In genomic region chr4:41151186-41151585, GRCm38 (mm10) we compare ENCODE assay signal across 20 mouse cellular contexts. TPM values are rescaled to one million over a fixed set of nuclear protein-coding genes. Genes with fewer than 3 reads are reported as not detected.
DNase-seq lines count a peak whose midpoint lies in the region; ATAC-seq and TF ChIP-seq lines count a peak whose summit lies in the region.
"Had no signal": no experiment of that assay in that cellular context is flagged by ENCODE, and none has a peak within 500 bp of the region (broad histone marks: within the 10 kb centered on the region; RNA-seq: fewer than 3 reads in every experiment).

No protein-coding gene starts in this region.

- in situ Hi-C loops in ES-E14 (cut with MboI; ENCODE audit: low sequenced_read_pairs in 2 of 2, unreplicated experiment in 2 of 2): no loop called here

- TF ChIP-seq EP300 in ES-Bruce4 (IDR thresholded peaks at IDR 0.05; ENCODE audit: insufficient read depth, low read depth, low read length): no peak

- WGBS in midbrain, embryonic 11.5 days: 92% methylated on average over 7 of the region's 7 CpGs

- H3K9ac ChIP-seq in ES-Bruce4 (ENCODE audit: low read depth, poor library complexity, severe bottlenecking): 0 out of 2 replicates have a peak overlapping the region, but pooled peaks have one; percentile 2
- peak overlapping the region; percentile 33; the same call in 1 of the 2 replicates for H3K9ac ChIP-seq in ES-E14 (ENCODE audit: insufficient read depth, low read depth, low read length, poor library complexity, severe bottlenecking)
- no peak overlapping the region for H3K9ac ChIP-seq in midbrain, embryonic 11.5 days (ENCODE audit: low read length)
- H3K9ac ChIP-seq: embryonic facial prominence, embryonic 12.5 days; forebrain, embryonic 13.5 days; forebrain, embryonic 15.5 days had no signal

- no peak for ATAC-seq in midbrain, embryonic 11.5 days (ENCODE audit: low FRiP score)
- ATAC-seq: forebrain, embryonic 13.5 days; forebrain, embryonic 15.5 days had no signal

- DNase-seq in ES-E14 (ENCODE audit: low read depth, low spot score): no peak
- peak; percentile 63 for DNase-seq in ZHBTc4 (ENCODE audit: low read depth, low spot score)
- no peak for DNase-seq in cerebellum, postnatal 4 days (ENCODE audit: low spot score in 2 of 2)
- DNase-seq in urinary bladder, adult 18-20 months (ENCODE audit: low spot score in 2 of 2): no peak
- DNase-seq in midbrain, embryonic 11.5 days (ENCODE audit: low spot score, missing footprints): no peak
- DNase-seq: adrenal gland, adult 2 months; adrenal gland, postnatal 14 days; adrenal gland, postnatal 36 days; cerebellum, adult 18-20 months; cerebellum, adult 8-10 months; cerebellum, adult 9-11 months; cerebellum, postnatal 14 days; cerebellum, postnatal 36 days had no signal

- no peak for TF ChIP-seq POLR2A in ES-Bruce4 (IDR thresholded peaks at IDR 0.05; ENCODE audit: insufficient read depth, low read length)

- H3K4me3 ChIP-seq in E14TG2a.4 (replicated peaks; ENCODE audit: low read length) (peak overlapping the region; percentile 56), ES-Bruce4 (ENCODE audit: low read depth, low read length) (0 out of 2 replicates have a peak overlapping the region, but pooled peaks have one; percentile 28), ES-E14 (ENCODE audit: insufficient read depth in 1 of 2, low read depth in 1 of 2, low read length in 2 of 2, poor library complexity in 1 of 2, severe bottlenecking in 1 of 2) (peak overlapping the region in 1 of 2 experiments; percentile 44; a peak in 1 of 4 replicates)
- no peak overlapping the region for H3K4me3 ChIP-seq in midbrain, embryonic 11.5 days (ENCODE audit: low read depth, low read length)
- H3K4me3 ChIP-seq: embryonic facial prominence, embryonic 10.5 days; embryonic facial prominence, embryonic 12.5 days; forebrain, embryonic 13.5 days; forebrain, embryonic 15.5 days had no signal

- TF ChIP-seq CTCF in E14TG2a.4 (conservative IDR thresholded peaks at IDR 0.05; ENCODE audit: low read length) (no peak), ES-Bruce4 (IDR thresholded peaks at IDR 0.05; ENCODE audit: low read depth, low read length) (no peak)

- no peaks in the 10 kb centered on the region for H3K27me3 ChIP-seq in E14TG2a.4 (ENCODE audit: insufficient read depth, low read length)
- H3K27me3 ChIP-seq in ES-Bruce4 (ENCODE audit: control insufficient read depth, insufficient read depth, low read length, poor library complexity, severe bottlenecking): no peaks in the 10 kb centered on the region
- H3K27me3 ChIP-seq in midbrain, embryonic 11.5 days (ENCODE audit: control insufficient read depth, insufficient read depth, low read length): no peaks in the 10 kb centered on the region
- H3K27me3 ChIP-seq: embryonic facial prominence, embryonic 12.5 days; forebrain, embryonic 13.5 days; forebrain, embryonic 15.5 days had no signal

- H3K27ac ChIP-seq in ES-Bruce4 (ENCODE audit: insufficient read depth, low read length) (peak overlapping the region; percentile 32; the same call in 1 of the 2 replicates), ES-E14 (ENCODE audit: insufficient read depth, low read depth, low read length, poor library complexity, severe bottlenecking) (peak overlapping the region; percentile 48)
- H3K27ac ChIP-seq in midbrain, embryonic 11.5 days (ENCODE audit: low read depth, low read length): no peak overlapping the region
- H3K27ac ChIP-seq: embryonic facial prominence, embryonic 10.5 days; embryonic facial prominence, embryonic 12.5 days; forebrain, embryonic 13.5 days; forebrain, embryonic 15.5 days had no signal

- no peak overlapping the region for H3K4me2 ChIP-seq in midbrain, embryonic 11.5 days
- H3K4me2 ChIP-seq: embryonic facial prominence, embryonic 12.5 days; forebrain, embryonic 13.5 days; forebrain, embryonic 15.5 days had no signal

- no peaks in the 10 kb centered on the region for H3K9me3 ChIP-seq in E14TG2a.4 (ENCODE audit: low read length)
- H3K9me3 ChIP-seq in ES-Bruce4 (replicated peaks; ENCODE audit: control insufficient read depth, insufficient read depth, low read length, poor library complexity, severe bottlenecking): no peaks in the 10 kb centered on the region
- no peaks in the 10 kb centered on the region for H3K9me3 ChIP-seq in ES-E14 (ENCODE audit: control insufficient read depth, insufficient read depth, low read depth, low read length)
- no peaks in the 10 kb centered on the region for H3K9me3 ChIP-seq in midbrain, embryonic 11.5 days (ENCODE audit: control insufficient read depth, low read length)
- H3K9me3 ChIP-seq: embryonic facial prominence, embryonic 10.5 days; embryonic facial prominence, embryonic 12.5 days; forebrain, embryonic 13.5 days; forebrain, embryonic 15.5 days had no signal

- H3K36me3 ChIP-seq in E14TG2a.4 (ENCODE audit: insufficient read depth, low read length) (no peaks in the 10 kb centered on the region), ES-Bruce4 (ENCODE audit: control insufficient read depth, insufficient read depth, low read length, poor library complexity, severe bottlenecking) (no peaks in the 10 kb centered on the region), ES-E14 (ENCODE audit: control insufficient read depth, insufficient read depth, low read length, poor library complexity, severe bottlenecking) (no peaks in the 10 kb centered on the region)
- no peaks in the 10 kb centered on the region for H3K36me3 ChIP-seq in midbrain, embryonic 11.5 days (ENCODE audit: control insufficient read depth, insufficient read depth, low read length)
- H3K36me3 ChIP-seq: forebrain, embryonic 15.5 days had no signal

- H3K4me1 ChIP-seq in E14TG2a.4 (replicated peaks; ENCODE audit: low read depth, low read length) (peaks cover 70% of the 10 kb centered on the region), ES-Bruce4 (ENCODE audit: control insufficient read depth, insufficient read depth, low read length) (no peaks in the 10 kb centered on the region), ES-E14 (ENCODE audit: control insufficient read depth in 2 of 2, insufficient read depth in 2 of 2, low read length in 2 of 2, poor library complexity in 1 of 2) (peaks cover 3 to 8% of the 10 kb centered on the region in 2 experiments; a peak in 2 of 4 replicates)
- no peaks in the 10 kb centered on the region for H3K4me1 ChIP-seq in midbrain, embryonic 11.5 days (ENCODE audit: control insufficient read depth, insufficient read depth, low read length)
- H3K4me1 ChIP-seq: embryonic facial prominence, embryonic 10.5 days; embryonic facial prominence, embryonic 12.5 days; forebrain, embryonic 13.5 days had no signal

TF ChIP-seq in ES-E14, 5 proteins besides CTCF, POLR2A, EP300 and RAD21:
- TF ChIP-seq HCFC1 (IDR thresholded peaks at IDR 0.05; ENCODE audit: borderline replicate concordance, insufficient read depth, low read length): no peak

RNA-seq across cellular contexts. Expression of gene Ube2r2, which starts 15.6 kb away (rescaled TPM):
- polyA plus RNA-seq in ES-Bruce4 (2011; ENCODE audit: insufficient read depth, insufficient read length, low read depth, missing spikeins): 130 and 134 TPM in 2 replicates
- total RNA-seq in ES-E14 (2012; rRNA removed): 47.4 and 52.3 TPM in 2 replicates
- 95.5 and 99.0 TPM in 2 replicates for polyA plus RNA-seq in midbrain, embryonic 11.5 days (2014; fragmentation: Nextera tagmentation; extraction: Ambion mirVana)

RNA-seq across cellular contexts. Expression of gene Nol6, which starts 26.9 kb away (rescaled TPM):
- 56.0 and 56.1 TPM in 2 replicates for polyA plus RNA-seq in ES-Bruce4 (2011; ENCODE audit: insufficient read depth, insufficient read length, low read depth, missing spikeins)
- total RNA-seq in ES-E14 (2012; rRNA removed): 67.5 and 69.4 TPM in 2 replicates
- polyA plus RNA-seq in midbrain, embryonic 11.5 days (2014; fragmentation: Nextera tagmentation; extraction: Ambion mirVana): 17.6 and 19.1 TPM in 2 replicates

RNA-seq across cellular contexts. Expression of gene Aqp3, which starts 53.2 kb away (rescaled TPM):
- 15.7 and 16.7 TPM in 2 replicates for polyA plus RNA-seq in ES-Bruce4 (2011; ENCODE audit: insufficient read depth, insufficient read length, low read depth, missing spikeins)
- 62.9 and 87.0 TPM in 2 replicates for total RNA-seq in ES-E14 (2012; rRNA removed)
- 1.3 and 1.6 TPM in 2 replicates for polyA plus RNA-seq in midbrain, embryonic 11.5 days (2014; fragmentation: Nextera tagmentation; extraction: Ambion mirVana)
- total RNA-seq: adrenal gland, postnatal 14 days had no signal
- polyA plus RNA-seq: cortical plate, adult 2 months; forebrain, embryonic 13.5 days had no signal
